Mouse (Mus musculus) midbrain, embryonic 12.5 days (tissue): ENCODE results near the gene Smim4. TPM values are rescaled to one million over a fixed set of nuclear protein-coding genes. Genes with fewer than 3 reads are reported as not detected.

Source experiments
- ATAC-seq: fragments of 200-750 bp; cut with Nextera tagmentation; 2 replicates; pipeline ENCODE4 v1.8.0; 2017; ENCODE audit warnings: low read depth, moderate TSS enrichment, moderate library complexity; ENCODE audit not compliant: low FRiP score
- H3K27ac ChIP-seq: fragments of 300-500 bp; sonication (generic); replicated peaks from 2 replicates; pipeline ENCODE4 v1.5.1; 2016; ENCODE audit warnings: mild to moderate bottlenecking
- H3K27me3 ChIP-seq: fragments of 300-500 bp; sonication (generic); 2 replicates; pipeline ENCODE4 v1.6.1; 2016; ENCODE audit warnings: mild to moderate bottlenecking
- H3K36me3 ChIP-seq: fragments of 300-500 bp; sonication (generic); 2 replicates; pipeline ENCODE4 v1.6.1; 2016
- H3K4me1 ChIP-seq: fragments of 300-500 bp; sonication (generic); 2 replicates; pipeline ENCODE4 v1.6.1; 2016
- H3K4me2 ChIP-seq: fragments of 300-500 bp; sonication (generic); replicated peaks from 2 replicates; pipeline ENCODE4 v1.6.1; 2016; ENCODE audit warnings: mild to moderate bottlenecking, moderate library complexity
- H3K4me3 ChIP-seq: fragments of 300-500 bp; sonication (generic); 2 replicates; pipeline ENCODE4 v1.5.1; 2016; ENCODE audit warnings: mild to moderate bottlenecking
- H3K9ac ChIP-seq: fragments of 300-500 bp; sonication (generic); replicated peaks from 2 replicates; pipeline ENCODE4 v1.6.1; 2016; ENCODE audit warnings: mild to moderate bottlenecking, moderate library complexity
- H3K9me3 ChIP-seq: fragments of 300-500 bp; sonication (generic); 2 replicates; pipeline ENCODE4 v1.6.1; 2016; ENCODE audit warnings: mild to moderate bottlenecking
- WGBS: fragments of 180-500 bp; shearing (Covaris S2); methylation state at CpG from one replicate; pipeline ENCODE4 v1.1.7; 2016; 5-methylcytosine and 5-hydroxymethylcytosine counted together
- polyA plus RNA-seq: library from polyadenylated mRNA; unstranded; fragments of >200 nt; fragmentation: Nextera tagmentation; extraction: Ambion mirVana; gene quantifications from 2 replicates; pipeline ENCODE4 v1.2.1, GENCODE M21; 2016

Smim4 gene
- 61.1 and 62.3 TPM in 2 replicates for polyA plus RNA-seq

DNA sequence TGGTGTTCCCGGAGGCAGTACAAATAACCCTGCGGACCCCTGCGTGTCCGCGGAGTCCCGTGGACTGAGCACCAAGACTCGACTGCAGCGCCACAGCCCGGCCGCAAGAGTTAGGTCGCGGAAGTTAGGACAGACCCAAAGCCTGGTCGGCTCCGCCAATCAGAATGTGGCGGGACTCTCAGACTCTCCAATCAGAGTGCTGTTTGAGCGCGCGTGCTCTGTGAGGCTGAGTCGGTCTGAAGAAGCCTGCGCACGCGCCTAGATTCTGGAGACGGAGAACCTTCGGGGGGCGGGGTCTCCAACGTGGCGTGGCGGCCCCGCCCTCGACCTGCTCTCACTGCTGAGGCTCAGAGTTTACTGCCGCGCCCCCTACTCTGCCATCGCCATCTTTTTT, at the start of gene Smim4:
Gene Smim4 (minus strand): TSS at position 131 of the 394 bp plus-strand sequence.
- H3K4me1 ChIP-seq: peaks cover 52% of the 10 kb centered on the region
- peak within 1 kb of the TSS; percentile 91 for H3K27ac ChIP-seq
- 0 out of 2 replicates have a peak, but pooled peaks cover 11% of the 10 kb centered on the region for H3K36me3 ChIP-seq
- no peaks in the 10 kb centered on the region for H3K27me3 ChIP-seq
- H3K9me3 ChIP-seq: no peaks in the 10 kb centered on the region
- ATAC-seq: peak; percentile 92
- H3K4me3 ChIP-seq: peak within 1 kb of the TSS; percentile 69
- peak within 1 kb of the TSS; percentile 82 for H3K4me2 ChIP-seq
- H3K9ac ChIP-seq: peak within 1 kb of the TSS; percentile 78
- under 1% methylated on average over 33 of the region's 33 CpGs for WGBS

GRCm38 (mm10) chr14:31177715-31178114, 49.0 kb upstream of the Smim4 start:
- Histone ChIP-seq H3K9me3 (no peaks in the 10 kb centered on the region), H3K4me2 (no peak overlapping the region), H3K27me3 (no peaks in the 10 kb centered on the region), H3K4me3 (no peak overlapping the region), H3K27ac (no peak overlapping the region), H3K9ac (no peak overlapping the region), H3K36me3 (peaks cover 97% of the 10 kb centered on the region), H3K4me1 (no peaks in the 10 kb centered on the region)
- 96% methylated on average over 5 of the region's 5 CpGs for WGBS
- no peak for ATAC-seq

DNA sequence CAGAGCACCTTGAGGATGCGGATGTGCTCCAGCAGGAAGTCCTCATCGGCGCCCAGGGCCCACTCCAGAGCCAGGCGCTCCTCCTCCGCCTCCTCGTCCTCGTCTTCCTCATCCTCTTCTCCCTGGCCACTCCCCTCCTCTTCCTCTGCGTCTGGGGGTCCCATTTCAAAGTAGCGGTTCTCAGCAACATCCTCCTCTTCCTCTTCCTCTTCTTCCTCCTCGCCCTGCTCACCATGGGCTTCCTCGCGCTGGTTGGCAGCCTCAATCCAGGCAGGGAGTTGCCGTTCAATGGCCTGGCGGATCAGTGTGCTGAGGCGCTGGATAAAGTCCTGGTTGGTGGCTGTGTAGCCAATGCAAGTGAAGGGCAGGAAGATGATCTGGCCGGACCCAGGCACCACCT, 48.5 kb upstream of the Smim4 start:
- Histone ChIP-seq H3K4me1 (no peaks in the 10 kb centered on the region), H3K9ac (no peak overlapping the region), H3K9me3 (no peaks in the 10 kb centered on the region), H3K36me3 (peaks cover 97% of the 10 kb centered on the region), H3K27ac (no peak overlapping the region), H3K4me2 (no peak overlapping the region), H3K27me3 (no peaks in the 10 kb centered on the region), H3K4me3 (no peak overlapping the region)
- no peak for ATAC-seq
- WGBS: 93% methylated on average over 16 of the region's 16 CpGs

DNA sequence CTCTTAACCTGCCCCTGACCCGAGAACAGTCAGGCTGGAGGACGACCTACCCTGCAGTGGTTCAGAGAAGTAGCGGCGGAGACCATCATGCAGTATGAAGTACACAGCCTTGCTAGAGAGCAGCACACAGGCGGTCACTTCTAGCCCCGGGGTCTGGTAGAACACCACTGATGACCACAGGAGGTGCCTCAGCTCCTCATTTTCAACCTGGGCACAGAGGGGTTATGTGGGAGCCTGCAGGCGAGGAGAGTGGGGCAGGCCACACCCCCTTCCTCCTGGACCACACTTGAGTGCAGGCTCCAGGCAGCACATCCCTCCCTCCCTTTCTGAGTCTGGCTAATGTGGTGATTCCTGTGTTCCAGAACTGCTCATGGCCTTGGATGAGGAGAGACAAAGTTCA, 44.8 kb upstream of the Smim4 start:
- ATAC-seq: no peak
- H3K9me3 ChIP-seq: no peaks in the 10 kb centered on the region
- H3K4me2 ChIP-seq: no peak overlapping the region
- 92% methylated on average over 7 of the region's 7 CpGs for WGBS
- H3K4me1 ChIP-seq: no peaks in the 10 kb centered on the region
- H3K27me3 ChIP-seq: no peaks in the 10 kb centered on the region
- H3K9ac ChIP-seq: no peak overlapping the region
- peaks cover 88% of the 10 kb centered on the region for H3K36me3 ChIP-seq
- H3K27ac ChIP-seq: no peak overlapping the region
- no peak overlapping the region for H3K4me3 ChIP-seq

GRCm38 (mm10) chr14:31172781-31173455, 44.2 kb upstream of the Smim4 start:
- WGBS: 89% methylated on average over 18 of the region's 18 CpGs
- ATAC-seq: no peak

GRCm38 (mm10) chr14:31171821-31172220, 43.1 kb upstream of the Smim4 start:
- Histone ChIP-seq H3K4me1 (no peaks in the 10 kb centered on the region), H3K36me3 (peaks cover 73% of the 10 kb centered on the region), H3K4me3 (no peak overlapping the region), H3K27ac (no peak overlapping the region), H3K27me3 (no peaks in the 10 kb centered on the region), H3K4me2 (no peak overlapping the region), H3K9ac (no peak overlapping the region), H3K9me3 (no peaks in the 10 kb centered on the region)
- 98% methylated on average over 15 of the region's 15 CpGs for WGBS
- no peak for ATAC-seq

More at GRCm38 (mm10) chr14:31172781-31173455, 44.2 kb upstream of the Smim4 start:
- Histone ChIP-seq H3K27ac (no peak overlapping the region), H3K9ac (no peak overlapping the region), H3K27me3 (no peaks in the 10 kb centered on the region), H3K4me3 (no peak overlapping the region), H3K4me1 (no peaks in the 10 kb centered on the region), H3K4me2 (no peak overlapping the region), H3K9me3 (no peaks in the 10 kb centered on the region), H3K36me3 (peaks cover 84% of the 10 kb centered on the region)

GRCm38 (mm10) chr14:31171386-31171785, 42.6 kb upstream of the Smim4 start:
- Histone ChIP-seq H3K9me3 (no peaks in the 10 kb centered on the region), H3K4me1 (0 out of 2 replicates have a peak, but pooled peaks cover under 1% of the 10 kb centered on the region), H3K27ac (0 out of 2 replicates have a peak overlapping the region, but pooled peaks have one; percentile 42), H3K9ac (no peak overlapping the region), H3K27me3 (no peaks in the 10 kb centered on the region), H3K36me3 (peaks cover 69% of the 10 kb centered on the region), H3K4me2 (no peak overlapping the region), H3K4me3 (no peak overlapping the region)
- WGBS: 90% methylated on average over 11 of the region's 11 CpGs
- ATAC-seq: no peak

GRCm38 (mm10) chr14:31170963-31171362, 42.2 kb upstream of the Smim4 start:
- H3K4me1 ChIP-seq: 0 out of 2 replicates have a peak, but pooled peaks cover 4% of the 10 kb centered on the region
- no peak overlapping the region for H3K4me2 ChIP-seq
- peaks cover 65% of the 10 kb centered on the region for H3K36me3 ChIP-seq
- ATAC-seq: no peak
- peak overlapping the region; percentile 31; the same call in 1 of the 2 replicates for H3K27ac ChIP-seq
- H3K4me3 ChIP-seq: no peak overlapping the region
- no peaks in the 10 kb centered on the region for H3K27me3 ChIP-seq
- no peaks in the 10 kb centered on the region for H3K9me3 ChIP-seq
- WGBS: 89% methylated on average over 13 of the region's 13 CpGs
- H3K9ac ChIP-seq: no peak overlapping the region

DNA sequence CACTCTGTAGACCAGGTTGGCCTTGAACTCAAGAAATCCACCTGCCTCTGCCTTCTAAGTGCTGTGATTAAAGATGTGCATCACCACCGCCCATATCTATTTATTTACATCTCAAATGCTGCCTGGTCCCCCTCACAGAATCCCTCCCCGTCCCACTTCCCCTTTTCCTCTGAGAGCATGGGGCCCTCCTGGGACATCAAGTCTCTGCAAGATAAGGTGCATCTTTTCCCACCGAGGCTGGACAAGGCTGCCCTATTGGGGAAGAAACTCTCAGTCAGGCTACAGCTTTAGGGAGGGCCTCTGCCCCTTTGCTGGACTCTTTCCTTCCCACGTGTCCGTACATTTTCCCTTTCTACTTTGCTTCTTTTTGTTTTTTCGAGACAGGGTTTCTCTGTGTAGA, 40.8 kb upstream of the Smim4 start:
- no peak overlapping the region for H3K27ac ChIP-seq
- no peaks in the 10 kb centered on the region for H3K9me3 ChIP-seq
- no peaks in the 10 kb centered on the region for H3K27me3 ChIP-seq
- H3K4me3 ChIP-seq: no peak overlapping the region
- no peak overlapping the region for H3K4me2 ChIP-seq
- H3K36me3 ChIP-seq: peaks cover 50% of the 10 kb centered on the region
- H3K4me1 ChIP-seq: 0 out of 2 replicates have a peak, but pooled peaks cover 4% of the 10 kb centered on the region
- no peak overlapping the region for H3K9ac ChIP-seq
- 78% methylated on average over 6 of the region's 6 CpGs for WGBS
- ATAC-seq: no peak

DNA sequence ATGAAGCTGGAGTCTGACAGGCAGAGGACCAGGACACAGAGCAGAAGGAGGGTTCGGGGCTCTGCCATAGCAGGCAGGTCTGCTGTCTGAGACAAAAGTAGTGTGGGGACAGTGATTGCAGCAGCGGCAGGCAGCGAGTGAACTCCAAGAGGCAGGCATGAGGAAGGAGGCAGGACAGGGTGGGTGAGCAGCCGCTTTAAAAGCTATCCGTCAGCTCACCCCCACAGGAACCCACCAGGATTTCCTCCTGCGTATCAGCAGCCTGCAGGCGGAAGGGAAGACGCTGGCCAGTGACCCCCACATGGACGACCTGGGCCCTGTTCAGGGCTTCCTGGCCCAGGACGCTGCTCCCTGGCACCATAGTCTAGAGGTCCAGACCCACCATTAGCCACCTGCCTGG, 39.7 kb upstream of the Smim4 start, which contains the start of gene Stab1:
Gene Stab1 (minus strand): TSS at position 217 of the 400 bp plus-strand sequence.
- WGBS: 59% methylated on average over 10 of the region's 10 CpGs
- H3K9me3 ChIP-seq: no peaks in the 10 kb centered on the region
- peaks cover 39% of the 10 kb centered on the region for H3K36me3 ChIP-seq
- H3K27ac ChIP-seq: no peak within 1 kb of the TSS; the same call in 1 of the 2 replicates
- H3K9ac ChIP-seq: peak within 1 kb of the TSS; percentile 17; the same call in 1 of the 2 replicates
- no peaks in the 10 kb centered on the region for H3K27me3 ChIP-seq
- 0 out of 2 replicates have a peak, but pooled peaks cover 4% of the 10 kb centered on the region for H3K4me1 ChIP-seq
- H3K4me3 ChIP-seq: no peak within 1 kb of the TSS
- ATAC-seq: no peak
- no peak within 1 kb of the TSS for H3K4me2 ChIP-seq

- Histone ChIP-seq H3K9me3 (no peaks in the 10 kb centered on the region), H3K4me2 (no peak overlapping the region), H3K27ac (0 out of 2 replicates have a peak overlapping the region, but pooled peaks have one; percentile 4), H3K4me1 (0 out of 2 replicates have a peak, but pooled peaks cover 4% of the 10 kb centered on the region), H3K36me3 (peaks cover 24% of the 10 kb centered on the region), H3K4me3 (no peak overlapping the region), H3K27me3 (no peaks in the 10 kb centered on the region), H3K9ac (no peak overlapping the region)
- ATAC-seq: no peak
- WGBS: 73% methylated on average over 9 of the region's 9 CpGs
Measured at GRCm38 (mm10) chr14:31166827-31167226, 38.1 kb upstream of the Smim4 start.

- ATAC-seq: no peak
- no peaks in the 10 kb centered on the region for H3K9me3 ChIP-seq
- no peak overlapping the region for H3K4me2 ChIP-seq
- peaks cover 16% of the 10 kb centered on the region for H3K36me3 ChIP-seq
- 0 out of 2 replicates have a peak overlapping the region, but pooled peaks have one; percentile 4 for H3K27ac ChIP-seq
- H3K4me3 ChIP-seq: no peak overlapping the region
- H3K4me1 ChIP-seq: 0 out of 2 replicates have a peak, but pooled peaks cover 4% of the 10 kb centered on the region
- no peaks in the 10 kb centered on the region for H3K27me3 ChIP-seq
- no peak overlapping the region for H3K9ac ChIP-seq
- 75% methylated on average over 10 of the region's 10 CpGs for WGBS
Measured at GRCm38 (mm10) chr14:31165991-31166630, 37.4 kb upstream of the Smim4 start.
